Mouse (Mus musculus) embryonic fibroblast, embryonic 13.5 days (primary cell): Measurements from ENCODE around the gene Hoxb1.

Source experiments
- CTCF ChIP-seq: IDR thresholded peaks from 2 replicates; pipeline ENCODE4 v1.5.1; 2011; ENCODE audit warnings: mild to moderate bottlenecking, control low read depth, low read length, moderate library complexity, borderline replicate concordance; ENCODE audit not compliant: insufficient read depth
- POLR2A ChIP-seq: IDR thresholded peaks from 2 replicates; pipeline ENCODE4 v1.6.1; 2011; ENCODE audit warnings: low read depth, mild to moderate bottlenecking, control low read depth, low read length, moderate library complexity

DNA sequence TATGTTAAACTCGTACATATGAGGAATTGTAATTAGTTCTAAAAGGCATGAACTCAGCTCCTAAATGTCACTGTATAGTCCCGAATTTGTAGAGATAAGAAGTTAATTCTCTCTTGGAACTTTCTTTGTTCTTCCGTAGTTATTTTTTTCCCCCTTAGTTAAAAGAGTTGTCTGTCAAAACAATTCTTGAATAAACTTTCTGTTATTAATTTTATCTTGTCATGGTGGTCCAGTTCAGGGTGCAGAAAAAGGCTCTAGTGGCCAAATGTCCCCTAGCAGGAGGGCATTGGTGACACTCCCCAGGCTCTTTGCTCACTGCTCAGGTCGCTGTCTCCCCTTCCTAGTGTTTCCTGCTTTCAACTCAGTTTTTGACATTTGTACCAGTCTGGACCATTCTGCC, 17.8 kb upstream of the Hoxb1 start:
- no peak for TF ChIP-seq CTCF
- TF ChIP-seq POLR2A, result no peak
